Mouse (Mus musculus): Measurements from ENCODE around the gene Dgkh. TPM values are rescaled to one million over a fixed set of nuclear protein-coding genes. Genes with fewer than 3 reads are reported as not detected.

The Dgkh gene
- total RNA-seq, 1 experiment, result 8.2 TPM

DNA sequence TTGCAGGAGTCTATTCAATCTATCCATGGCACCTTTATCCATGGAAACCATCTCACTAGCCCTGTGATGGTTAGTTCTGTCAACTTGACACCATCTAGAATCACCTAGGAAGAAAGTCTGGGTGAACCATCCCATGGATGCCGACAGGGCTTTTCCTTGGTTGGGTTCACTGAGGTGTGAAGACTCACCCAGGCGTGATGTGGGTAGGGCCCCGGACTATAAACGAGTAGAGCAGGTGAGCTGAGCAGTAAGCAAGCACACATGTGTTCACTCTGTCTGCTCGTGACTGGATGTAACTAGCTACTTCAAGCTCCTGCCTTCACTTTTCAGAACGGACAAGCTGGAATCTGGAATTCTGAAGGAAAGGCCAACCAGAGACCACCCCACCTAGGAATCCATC, 45.9 kb downstream of the Dgkh start:
- Histone ChIP-seq H3K27ac (ENCODE audit: insufficient read depth, low read depth, low read length, poor library complexity, severe bottlenecking) (no peak overlapping the region), H3K36me3 (ENCODE audit: control insufficient read depth, insufficient read depth, low read length, poor library complexity, severe bottlenecking) (no peaks in the 10 kb centered on the region; the same call in 1 of the 2 replicates), H3K9me3 (ENCODE audit: control insufficient read depth, insufficient read depth, low read depth, low read length) (no peaks in the 10 kb centered on the region), H3K4me1 (ENCODE audit: control insufficient read depth in 2 of 2, insufficient read depth in 2 of 2, low read length in 2 of 2, poor library complexity in 1 of 2) (peaks cover 7 to 17% of the 10 kb centered on the region in 2 experiments; a peak in 2 of 4 replicates), H3K4me3 (ENCODE audit: insufficient read depth in 1 of 2, low read depth in 1 of 2, low read length in 2 of 2, poor library complexity in 1 of 2, severe bottlenecking in 1 of 2) (no peak overlapping the region), H3K9ac (ENCODE audit: insufficient read depth, low read depth, low read length, poor library complexity, severe bottlenecking) (no peak overlapping the region)
- in situ Hi-C loops (cut with MboI; ENCODE audit: low sequenced_read_pairs in 2 of 2, unreplicated experiment in 2 of 2), result no loop called here
- DNase-seq (ENCODE audit: low read depth, low spot score), result no peak
- TF ChIP-seq ZNF384 (IDR thresholded peaks at IDR 0.05; ENCODE audit: low read depth, low read length), result no peak
- TF ChIP-seq MAFK (IDR thresholded peaks at IDR 0.05; ENCODE audit: insufficient read depth, low read depth, low read length), result no peak
- no peak for TF ChIP-seq CHD2 (IDR thresholded peaks at IDR 0.05; ENCODE audit: low read depth, low read length)
- TF ChIP-seq HCFC1 (IDR thresholded peaks at IDR 0.05; ENCODE audit: borderline replicate concordance, insufficient read depth, low read length), result no peak
- TF ChIP-seq ZC3H11A (IDR thresholded peaks at IDR 0.05; ENCODE audit: borderline replicate concordance, low read depth, low read length), result no peak

DNA sequence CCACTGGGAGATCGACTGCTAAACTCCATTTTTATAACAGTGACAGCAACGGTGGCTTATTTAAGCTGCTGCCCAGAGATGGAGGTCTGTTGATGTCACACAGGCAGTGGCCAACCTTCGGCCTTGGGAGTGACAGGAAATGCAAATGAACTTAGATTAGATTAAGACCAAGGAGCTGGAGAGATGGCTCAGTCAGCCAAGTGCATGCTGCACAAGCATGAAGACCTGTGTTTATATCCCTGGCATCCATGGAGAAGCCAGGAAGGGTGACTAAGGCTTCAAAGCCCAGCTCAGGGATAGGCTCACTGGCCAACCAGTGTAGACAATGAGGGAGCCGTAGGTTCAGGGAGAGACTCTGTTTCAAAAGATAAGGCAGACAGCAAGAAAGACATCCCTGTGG, 48.4 kb downstream of the Dgkh start:
- Histone ChIP-seq H3K4me3 (ENCODE audit: insufficient read depth in 1 of 2, low read depth in 1 of 2, low read length in 2 of 2, poor library complexity in 1 of 2, severe bottlenecking in 1 of 2) (no peak overlapping the region), H3K9me3 (ENCODE audit: control insufficient read depth, insufficient read depth, low read depth, low read length) (no peaks in the 10 kb centered on the region), H3K36me3 (ENCODE audit: control insufficient read depth, insufficient read depth, low read length, poor library complexity, severe bottlenecking) (no peaks in the 10 kb centered on the region; the same call in 1 of the 2 replicates), H3K27ac (ENCODE audit: insufficient read depth, low read depth, low read length, poor library complexity, severe bottlenecking) (no peak overlapping the region), H3K4me1 (ENCODE audit: control insufficient read depth in 2 of 2, insufficient read depth in 2 of 2, low read length in 2 of 2, poor library complexity in 1 of 2) (peaks cover 7 to 17% of the 10 kb centered on the region in 2 experiments; a peak in 2 of 4 replicates), H3K9ac (ENCODE audit: insufficient read depth, low read depth, low read length, poor library complexity, severe bottlenecking) (no peak overlapping the region)
- no peak for DNase-seq (ENCODE audit: low read depth, low spot score)
- no peak for TF ChIP-seq CHD2 (IDR thresholded peaks at IDR 0.05; ENCODE audit: low read depth, low read length)
- TF ChIP-seq HCFC1 (IDR thresholded peaks at IDR 0.05; ENCODE audit: borderline replicate concordance, insufficient read depth, low read length), result no peak
- TF ChIP-seq ZC3H11A (IDR thresholded peaks at IDR 0.05; ENCODE audit: borderline replicate concordance, low read depth, low read length), result no peak
- TF ChIP-seq ZNF384 (IDR thresholded peaks at IDR 0.05; ENCODE audit: low read depth, low read length), result no peak
- in situ Hi-C loops (cut with MboI; ENCODE audit: low sequenced_read_pairs in 2 of 2, unreplicated experiment in 2 of 2), result no loop called here

GRCm38 (mm10) chr14:78678981-78679380, 53.6 kb downstream of the Dgkh start:
- DNase-seq (ENCODE audit: low read depth, low spot score), result no peak
- in situ Hi-C loops (cut with MboI; ENCODE audit: low sequenced_read_pairs in 2 of 2, unreplicated experiment in 2 of 2), result no loop called here

DNA sequence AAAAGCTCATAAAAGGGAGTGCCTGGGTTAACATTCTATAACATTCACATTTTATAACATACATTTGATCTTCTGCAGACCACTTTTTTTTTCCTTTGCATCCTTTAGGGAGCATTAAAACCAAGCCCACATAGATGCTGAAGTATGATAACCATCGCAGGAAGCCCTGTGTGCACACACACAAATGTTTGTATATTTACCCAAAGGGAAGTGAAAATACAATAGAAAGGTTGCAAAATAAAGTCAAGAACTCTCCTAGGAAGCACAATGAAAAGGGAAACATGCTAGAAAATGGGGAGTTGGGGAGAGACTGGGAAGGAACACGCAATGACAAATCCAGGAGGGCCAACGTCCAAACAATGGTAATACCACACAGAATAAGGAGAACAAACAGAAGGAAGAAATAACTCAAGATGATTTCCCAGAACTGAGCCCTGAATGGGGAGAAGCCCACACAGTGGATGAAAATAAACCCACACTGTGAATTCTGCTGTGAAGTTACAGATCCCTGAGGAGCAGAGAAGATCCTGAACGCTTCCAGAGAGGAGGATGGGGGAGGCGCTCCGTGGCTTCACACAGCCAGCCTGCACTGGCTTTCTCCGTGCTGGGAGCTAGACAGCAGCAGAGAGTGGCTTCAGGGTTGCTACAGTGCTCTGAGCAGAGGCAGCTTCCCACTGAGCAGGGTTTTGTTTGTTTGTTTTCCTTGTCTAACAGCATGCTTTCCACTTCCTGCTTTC, 54.6 kb downstream of the Dgkh start:
- no peak overlapping the region for H3K9ac ChIP-seq (ENCODE audit: insufficient read depth, low read depth, low read length, poor library complexity, severe bottlenecking)
- no peaks in the 10 kb centered on the region for H3K9me3 ChIP-seq (ENCODE audit: control insufficient read depth, insufficient read depth, low read depth, low read length)
- no peak for DNase-seq (ENCODE audit: low read depth, low spot score)
- no peaks in the 10 kb centered on the region; the same call in 1 of the 2 replicates for H3K36me3 ChIP-seq (ENCODE audit: control insufficient read depth, insufficient read depth, low read length, poor library complexity, severe bottlenecking)
- H3K4me3 ChIP-seq (ENCODE audit: insufficient read depth in 1 of 2, low read depth in 1 of 2, low read length in 2 of 2, poor library complexity in 1 of 2, severe bottlenecking in 1 of 2), result no peak overlapping the region
- H3K27ac ChIP-seq (ENCODE audit: insufficient read depth, low read depth, low read length, poor library complexity, severe bottlenecking), result no peak overlapping the region
- TF ChIP-seq MAFK (IDR thresholded peaks at IDR 0.05; ENCODE audit: insufficient read depth, low read depth, low read length), result no peak
- TF ChIP-seq HCFC1 (IDR thresholded peaks at IDR 0.05; ENCODE audit: borderline replicate concordance, insufficient read depth, low read length), result no peak
- no peak for TF ChIP-seq ZNF384 (IDR thresholded peaks at IDR 0.05; ENCODE audit: low read depth, low read length)
- no peak for TF ChIP-seq ZC3H11A (IDR thresholded peaks at IDR 0.05; ENCODE audit: borderline replicate concordance, low read depth, low read length)
- TF ChIP-seq CHD2 (IDR thresholded peaks at IDR 0.05; ENCODE audit: low read depth, low read length), result no peak
- H3K4me1 ChIP-seq (ENCODE audit: control insufficient read depth in 2 of 2, insufficient read depth in 2 of 2, low read length in 2 of 2, poor library complexity in 1 of 2), result peaks cover 0 to 2% of the 10 kb centered on the region in 2 experiments; a peak in 1 of 4 replicates
- in situ Hi-C loops (cut with MboI; ENCODE audit: low sequenced_read_pairs in 2 of 2, unreplicated experiment in 2 of 2), result no loop called here

More at GRCm38 (mm10) chr14:78678981-78679380, 53.6 kb downstream of the Dgkh start:
- peaks cover 3 to 8% of the 10 kb centered on the region in 2 experiments; a peak in 2 of 4 replicates for H3K4me1 ChIP-seq (ENCODE audit: control insufficient read depth in 2 of 2, insufficient read depth in 2 of 2, low read length in 2 of 2, poor library complexity in 1 of 2)
- no peak overlapping the region for H3K4me3 ChIP-seq (ENCODE audit: insufficient read depth in 1 of 2, low read depth in 1 of 2, low read length in 2 of 2, poor library complexity in 1 of 2, severe bottlenecking in 1 of 2)
- no peak overlapping the region for H3K9ac ChIP-seq (ENCODE audit: insufficient read depth, low read depth, low read length, poor library complexity, severe bottlenecking)
- H3K27ac ChIP-seq (ENCODE audit: insufficient read depth, low read depth, low read length, poor library complexity, severe bottlenecking), result no peak overlapping the region
- TF ChIP-seq CHD2 (IDR thresholded peaks at IDR 0.05; ENCODE audit: low read depth, low read length), result no peak
- no peak for TF ChIP-seq MAFK (IDR thresholded peaks at IDR 0.05; ENCODE audit: insufficient read depth, low read depth, low read length)
- no peak for TF ChIP-seq ZNF384 (IDR thresholded peaks at IDR 0.05; ENCODE audit: low read depth, low read length)
- no peak for TF ChIP-seq ZC3H11A (IDR thresholded peaks at IDR 0.05; ENCODE audit: borderline replicate concordance, low read depth, low read length)
- TF ChIP-seq HCFC1 (IDR thresholded peaks at IDR 0.05; ENCODE audit: borderline replicate concordance, insufficient read depth, low read length), result no peak
- H3K36me3 ChIP-seq (ENCODE audit: control insufficient read depth, insufficient read depth, low read length, poor library complexity, severe bottlenecking), result no peaks in the 10 kb centered on the region; the same call in 1 of the 2 replicates
- H3K9me3 ChIP-seq (ENCODE audit: control insufficient read depth, insufficient read depth, low read depth, low read length), result no peaks in the 10 kb centered on the region

Data from ES-E14 (cell line).